Mouse (Mus musculus) cerebellum, adult (tissue): ENCODE data around the gene Chmp4b.

Experiments
- ATAC-seq: cut with Nextera tagmentation; 2 replicates; pipeline ENCODE4 v1.9.2; 2017; ENCODE audit warnings: mild to moderate bottlenecking, moderate library complexity, mixed read lengths; ENCODE audit not compliant: insufficient number of reproducible peaks, low FRiP score, low TSS enrichment

Gene Chmp4b

DNA sequence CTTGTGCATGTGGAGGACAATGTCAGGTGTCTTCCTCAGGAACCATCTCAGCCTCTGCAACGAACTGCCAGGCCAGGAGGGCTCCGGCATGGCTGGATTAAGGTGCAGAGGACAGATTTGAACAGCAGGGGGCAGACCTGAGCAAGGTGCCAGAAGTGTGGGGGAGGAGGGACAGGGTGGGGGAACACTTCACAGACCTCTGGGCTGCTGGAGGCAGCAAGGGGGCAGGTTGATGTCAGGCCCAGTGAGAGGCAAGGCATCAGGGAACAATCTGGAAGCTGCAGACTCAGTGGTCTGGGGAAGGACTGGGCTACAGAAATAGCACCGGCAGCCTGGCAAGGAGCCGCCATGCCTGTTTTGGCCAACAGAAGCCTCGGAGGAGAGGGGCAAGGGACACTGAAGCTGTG, 60.8 kb downstream of the Chmp4b start:
- no peak for ATAC-seq

DNA sequence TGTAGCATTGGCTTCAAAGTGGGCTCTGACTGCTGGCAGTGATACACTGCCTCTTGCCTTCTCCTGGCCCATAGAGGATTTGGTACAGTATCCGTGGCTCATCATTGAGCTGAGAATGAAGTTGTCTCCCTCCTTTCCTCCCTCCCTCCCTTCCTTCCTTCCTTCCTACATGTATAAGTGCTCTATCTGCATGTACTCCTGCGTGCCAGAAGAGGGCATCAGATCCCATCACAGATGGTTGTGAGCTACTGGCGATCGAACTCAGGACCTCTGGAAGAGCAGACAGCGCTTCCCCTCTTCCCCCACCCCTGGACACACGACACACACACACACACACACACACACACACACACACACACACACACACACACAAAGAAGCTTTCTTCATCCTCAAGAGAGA, 61.6 kb downstream of the Chmp4b start:
- no peak for ATAC-seq

- ATAC-seq = no peak
Measured at GRCm38 (mm10) chr2:154713964-154714363, 62.5 kb downstream of the Chmp4b start.

- ATAC-seq = no peak
Measured at GRCm38 (mm10) chr2:154716586-154716985, 65.1 kb downstream of the Chmp4b start.

- ATAC-seq = peak; percentile 26; the same call in 1 of the 2 replicates
Measured at GRCm38 (mm10) chr2:154717081-154717480, 65.6 kb downstream of the Chmp4b start.

DNA sequence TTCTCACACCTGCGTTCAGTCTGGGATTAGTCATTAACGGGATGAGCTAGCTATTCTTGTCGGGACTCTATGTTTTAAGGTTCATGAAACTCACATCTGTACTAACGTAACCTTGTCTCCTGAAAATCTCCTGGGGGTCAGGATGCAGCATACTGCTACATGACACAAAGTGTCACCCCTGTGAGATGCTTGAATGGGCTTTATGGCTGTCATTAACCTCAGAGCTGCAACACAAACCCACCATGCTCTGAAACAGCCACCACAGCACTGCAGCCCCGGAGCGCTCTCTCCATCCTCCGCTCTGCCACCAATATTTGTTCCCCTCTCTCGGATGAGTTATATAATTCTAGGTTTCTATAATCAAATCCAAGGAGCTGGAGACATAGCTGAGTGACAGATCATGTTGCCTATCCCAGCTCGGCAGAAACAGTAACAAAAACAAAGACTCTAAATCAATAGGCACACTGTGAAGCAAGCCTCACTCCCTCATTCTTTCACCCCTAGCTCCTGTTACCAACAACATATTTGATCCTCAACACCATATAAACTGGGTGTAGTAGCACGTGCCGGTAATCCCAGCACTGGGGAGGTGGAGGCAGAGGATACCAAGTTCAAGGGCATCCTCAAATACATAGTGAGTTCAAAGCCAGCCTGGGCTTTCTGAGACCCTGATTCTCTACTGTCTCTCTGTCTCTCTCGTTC, 67.5 kb downstream of the Chmp4b start:
- ATAC-seq = no peak

DNA sequence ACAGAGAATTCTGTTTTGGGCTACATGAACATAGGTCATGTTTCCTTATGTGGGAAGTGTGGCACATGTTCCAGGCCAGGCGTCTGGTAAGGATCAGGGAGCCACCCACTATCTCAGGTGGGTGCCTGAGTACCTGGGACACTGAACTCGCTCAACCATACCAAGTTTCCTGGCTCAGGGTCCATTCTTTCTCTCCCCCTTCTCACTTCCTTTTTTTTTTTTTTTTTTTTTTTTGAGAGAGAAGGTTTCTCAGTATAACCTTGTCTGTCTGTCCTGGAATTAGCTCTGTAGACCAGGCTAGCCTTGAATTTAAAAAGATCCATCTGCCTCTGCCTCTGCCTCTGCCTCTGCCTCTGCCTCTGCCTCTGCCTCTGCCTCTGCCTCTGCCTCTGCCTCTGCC, 68.8 kb downstream of the Chmp4b start:
- no peak for ATAC-seq

GRCm38 (mm10) chr2:154723473-154723872, 72.0 kb downstream of the Chmp4b start:
- ATAC-seq = no peak

- ATAC-seq = no peak
Measured at GRCm38 (mm10) chr2:154729737-154730136, 78.2 kb downstream of the Chmp4b start.

GRCm38 (mm10) chr2:154730841-154731240, 79.3 kb downstream of the Chmp4b start:
- ATAC-seq = no peak

GRCm38 (mm10) chr2:154731916-154732315, 80.4 kb downstream of the Chmp4b start:
- no peak for ATAC-seq

DNA sequence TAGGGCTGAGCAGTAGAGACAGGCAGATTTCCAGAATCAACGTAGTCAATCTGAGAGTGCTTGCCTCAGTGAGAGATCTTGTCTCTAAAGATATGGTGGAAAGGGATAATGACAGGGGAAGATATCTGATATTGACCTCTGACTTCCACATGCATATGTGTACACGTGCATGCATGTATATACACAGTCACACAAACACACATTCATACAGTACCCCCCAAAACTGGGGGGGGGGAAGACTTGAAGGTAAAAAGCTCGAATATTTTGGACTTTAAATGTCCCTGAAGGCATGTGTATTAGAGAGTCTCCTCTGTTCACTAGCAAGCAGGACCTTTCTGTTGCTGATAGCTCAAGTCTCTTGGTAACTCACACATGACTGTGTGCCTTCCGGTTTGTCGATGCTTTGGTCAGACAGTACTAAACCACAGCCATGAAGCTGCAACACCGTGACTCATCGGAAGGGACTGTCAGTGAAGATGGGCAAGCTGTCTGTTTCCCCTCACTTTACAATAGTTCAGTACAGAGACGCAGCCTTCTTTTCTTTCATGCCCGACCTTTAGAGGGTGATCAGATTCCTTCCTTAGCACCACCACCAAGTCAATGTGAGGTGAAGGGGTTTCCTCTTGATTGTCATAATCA, 81.1 kb downstream of the Chmp4b start:
- ATAC-seq = no peak

DNA sequence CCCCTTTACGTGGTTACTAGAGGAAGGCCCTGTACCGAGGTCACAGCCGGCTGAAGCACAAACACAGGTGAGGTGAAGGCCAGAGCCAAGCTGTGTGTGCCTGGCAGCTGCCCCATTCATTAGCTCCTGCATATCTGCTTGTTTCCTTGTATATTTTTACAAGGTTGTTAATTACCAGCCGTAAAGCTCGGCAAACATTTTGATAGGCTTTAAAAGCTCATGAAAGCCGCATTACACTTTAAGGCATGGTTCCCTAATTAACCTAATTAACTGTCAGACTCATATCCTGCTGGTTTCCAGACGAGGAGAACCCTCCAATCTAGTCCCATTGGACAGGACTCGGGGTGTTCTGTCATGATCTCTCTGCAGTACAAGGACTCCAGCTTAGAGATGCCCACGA, 83.5 kb downstream of the Chmp4b start:
- no peak for ATAC-seq

GRCm38 (mm10) chr2:154735416-154735815, 83.9 kb downstream of the Chmp4b start:
- ATAC-seq = no peak

- ATAC-seq = no peak
Measured at GRCm38 (mm10) chr2:154735986-154736385, 84.5 kb downstream of the Chmp4b start.

DNA sequence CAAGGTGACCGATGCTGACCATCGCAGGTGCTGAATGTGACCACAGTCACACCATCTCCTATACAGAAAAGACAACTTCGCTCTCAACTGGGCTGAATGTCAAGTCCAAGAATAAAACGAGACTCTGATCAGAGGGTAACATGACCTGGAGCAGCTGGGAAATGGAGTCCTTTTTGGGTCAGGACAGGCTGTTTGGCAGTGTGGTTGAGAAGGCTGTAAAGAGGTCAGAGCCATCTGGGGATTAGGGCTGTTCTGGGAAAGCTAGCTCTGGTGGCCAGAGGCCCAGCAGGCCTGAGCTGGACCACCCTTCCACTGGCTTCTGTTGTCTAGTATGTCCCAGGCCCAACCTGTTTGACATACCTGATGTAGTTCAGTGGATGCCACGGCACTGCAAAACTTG, 87.1 kb downstream of the Chmp4b start:
- no peak for ATAC-seq

DNA sequence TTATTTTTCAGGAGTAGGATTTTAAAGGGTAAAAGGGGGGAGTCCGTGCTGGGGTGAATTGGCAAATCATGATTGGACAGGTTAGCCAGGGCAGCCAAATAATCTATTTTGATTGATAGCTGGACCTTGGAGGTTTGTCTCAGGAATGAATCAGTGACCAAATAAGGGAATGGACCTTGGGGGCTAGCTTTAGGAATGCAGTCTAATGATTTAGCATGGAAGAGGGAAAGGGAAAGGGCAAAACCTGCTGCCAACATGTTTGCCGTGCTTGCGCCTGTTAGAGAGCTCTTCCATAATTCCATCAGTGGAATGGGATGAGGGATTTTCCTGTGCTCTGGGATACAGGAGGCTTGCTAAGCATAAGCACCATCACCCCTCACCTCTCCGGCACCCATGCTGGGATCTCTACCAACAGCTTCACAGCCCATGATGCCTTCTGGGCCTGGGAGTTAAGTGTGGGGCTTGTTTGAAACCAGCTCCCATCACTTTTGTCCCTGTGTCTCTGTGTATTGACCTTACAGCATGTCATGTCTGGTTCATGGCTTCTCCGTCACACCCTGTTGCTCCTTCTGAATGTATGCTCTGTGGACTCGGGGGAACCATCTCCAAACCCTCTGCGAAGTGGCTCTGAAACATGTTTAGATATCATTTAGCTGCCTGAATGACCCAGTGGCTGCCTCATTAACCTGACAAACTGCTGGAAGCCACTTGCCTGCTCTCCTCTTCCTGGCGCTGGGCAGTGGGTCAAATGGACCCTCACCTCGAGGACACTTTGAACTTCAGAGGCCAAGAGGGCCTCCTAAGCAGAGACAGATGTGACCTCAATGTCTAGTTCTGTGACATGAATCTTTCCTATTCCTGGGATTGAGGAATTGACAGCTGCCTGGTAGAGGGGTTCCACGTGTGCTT, 91.7 kb downstream of the Chmp4b start:
- ATAC-seq = no peak

- no peak for ATAC-seq
Measured at GRCm38 (mm10) chr2:154743915-154744314, 92.4 kb downstream of the Chmp4b start.
